Mouse (Mus musculus): Measurements from ENCODE around the gene Trrap. TPM values are rescaled to one million over a fixed set of nuclear protein-coding genes. Genes with fewer than 3 reads are reported as not detected.
"Not testable (repeated sequence)": the region's sequence is repeated elsewhere in the genome, so short reads cannot be mapped to it uniquely, and the experiment has no call there.

Trrap gene
- polyA plus RNA-seq (2016; fragmentation: Nextera tagmentation; extraction: Ambion mirVana): 92.5 and 94.5 TPM in 2 replicates

DNA sequence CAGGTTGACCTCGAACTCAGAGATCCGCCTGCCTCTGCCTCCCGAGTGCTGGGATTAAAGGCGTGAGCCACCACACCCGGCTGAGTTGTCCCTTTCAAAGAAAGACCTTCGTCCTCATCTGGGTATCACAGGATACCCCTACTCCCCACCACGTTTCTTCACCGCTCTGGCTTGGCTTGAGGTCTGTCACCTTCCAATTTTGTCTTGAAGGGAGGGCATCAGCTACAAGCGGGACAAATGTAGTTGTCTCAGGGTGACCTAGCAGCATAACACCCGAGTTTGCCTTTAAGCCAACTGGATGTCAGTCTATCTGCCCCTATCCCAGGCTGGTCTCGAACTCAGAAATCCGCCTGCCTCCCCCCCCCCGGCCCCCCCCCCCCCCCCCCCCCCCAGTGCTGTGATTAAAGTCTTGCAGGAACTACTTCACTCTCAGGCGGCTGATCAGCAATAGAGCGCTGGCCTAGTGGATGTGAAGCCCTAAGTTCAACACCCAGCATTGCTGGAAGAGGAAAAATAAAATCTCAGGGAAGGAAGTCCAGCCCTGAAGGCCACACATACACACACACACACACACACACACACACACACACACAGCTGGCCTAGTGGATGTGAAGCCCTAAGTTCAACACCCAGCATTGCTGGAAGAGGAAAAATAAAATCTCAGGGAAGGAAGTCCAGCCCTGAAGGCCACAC, at the start of gene Trrap:
Gene Trrap, plus strand, starts transcription at position 627 of the 693 bp plus-strand sequence.
- Histone ChIP-seq H3K27ac (peak within 1 kb of the TSS; percentile 95), H3K4me2 (replicated peaks) (peak within 1 kb of the TSS; percentile 84), H3K4me3 (peak within 1 kb of the TSS; percentile 86), H3K9ac (peak within 1 kb of the TSS; percentile 80), H3K36me3 (peaks cover 17% of the 10 kb centered on the region), H3K4me1 (peaks cover 11% of the 10 kb centered on the region)
- not testable (repeated sequence) for H3K9me3 ChIP-seq (replicated peaks); ATAC-seq (ENCODE audit: low FRiP score); H3K27me3 ChIP-seq
- 91% methylated on average over 13 of the region's 15 CpGs for WGBS

- H3K4me1 ChIP-seq: no peaks in the 10 kb centered on the region
- H3K36me3 ChIP-seq: no peaks in the 10 kb centered on the region
- H3K9ac ChIP-seq: no peak overlapping the region
- no peak overlapping the region for H3K4me3 ChIP-seq
- no peak overlapping the region for H3K4me2 ChIP-seq (replicated peaks)
- H3K27me3 ChIP-seq: no peaks in the 10 kb centered on the region
- no peaks in the 10 kb centered on the region for H3K9me3 ChIP-seq (replicated peaks)
- no peak for ATAC-seq (ENCODE audit: low FRiP score)
- H3K27ac ChIP-seq: no peak overlapping the region
- WGBS: 78% methylated on average over 6 of the region's 6 CpGs
Measured at GRCm38 (mm10) chr5:144719781-144720180, 47.8 kb upstream of the Trrap start.

DNA sequence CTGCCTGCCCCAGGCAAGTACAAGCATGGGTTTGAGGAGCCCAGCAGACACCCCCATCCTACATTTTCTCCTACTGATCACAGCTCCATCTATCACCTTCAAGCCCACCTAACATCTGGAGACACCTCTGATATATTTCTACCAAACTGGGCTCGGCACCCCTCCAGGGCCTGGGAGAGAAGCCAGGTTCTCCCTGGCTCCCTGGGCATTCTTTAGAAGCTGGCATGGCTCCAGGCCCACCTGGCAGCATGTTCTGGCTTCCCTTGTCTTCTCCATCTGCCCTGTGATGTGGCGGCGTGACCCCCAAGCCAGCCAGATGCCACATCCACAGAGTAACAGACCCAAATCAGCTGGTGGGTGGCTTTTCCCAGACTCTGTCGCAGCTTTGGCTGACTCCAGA, 47.3 kb upstream of the Trrap start:
- H3K9me3 ChIP-seq (replicated peaks): no peaks in the 10 kb centered on the region
- H3K4me1 ChIP-seq: no peaks in the 10 kb centered on the region
- no peaks in the 10 kb centered on the region for H3K36me3 ChIP-seq
- ATAC-seq (ENCODE audit: low FRiP score): no peak
- H3K4me2 ChIP-seq (replicated peaks): no peak overlapping the region
- WGBS: 79% methylated on average over 4 of the region's 4 CpGs
- H3K9ac ChIP-seq: no peak overlapping the region
- H3K4me3 ChIP-seq: no peak overlapping the region
- H3K27me3 ChIP-seq: no peaks in the 10 kb centered on the region
- H3K27ac ChIP-seq: no peak overlapping the region

- no peak overlapping the region for H3K4me3 ChIP-seq
- peaks cover 16% of the 10 kb centered on the region for H3K27me3 ChIP-seq
- no peaks in the 10 kb centered on the region for H3K9me3 ChIP-seq (replicated peaks)
- no peak overlapping the region for H3K9ac ChIP-seq
- ATAC-seq (ENCODE audit: low FRiP score): no peak
- H3K4me2 ChIP-seq (replicated peaks): no peak overlapping the region
- WGBS: 30% methylated on average over 2 of the region's 2 CpGs
- H3K4me1 ChIP-seq: no peaks in the 10 kb centered on the region
- no peak overlapping the region for H3K27ac ChIP-seq
- H3K36me3 ChIP-seq: no peaks in the 10 kb centered on the region
Measured at GRCm38 (mm10) chr5:144724926-144725325, 42.6 kb upstream of the Trrap start.

DNA sequence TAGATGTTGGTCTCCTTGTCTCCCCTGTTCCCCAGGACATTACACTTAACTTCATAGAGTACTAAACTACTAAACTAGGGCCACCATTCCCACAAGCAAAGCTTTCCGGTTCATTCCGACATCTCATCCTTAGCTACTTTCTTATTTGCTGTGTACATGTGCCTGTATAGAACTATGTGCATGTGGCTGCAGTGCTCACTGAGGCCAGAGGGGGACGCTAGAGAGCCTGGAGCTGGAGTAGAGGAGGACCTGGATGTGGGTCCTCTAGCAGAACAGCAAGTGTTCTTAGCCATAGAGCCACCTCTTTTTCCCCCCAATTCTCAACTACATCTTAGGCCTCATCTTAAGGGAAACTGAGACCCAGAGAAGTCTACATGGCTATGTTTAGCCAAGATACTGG, 42.0 kb upstream of the Trrap start:
- Histone ChIP-seq H3K9me3 (replicated peaks) (no peaks in the 10 kb centered on the region), H3K27me3 (peaks cover 16% of the 10 kb centered on the region), H3K36me3 (no peaks in the 10 kb centered on the region), H3K9ac (no peak overlapping the region), H3K4me1 (no peaks in the 10 kb centered on the region), H3K4me2 (replicated peaks) (no peak overlapping the region), H3K27ac (no peak overlapping the region), H3K4me3 (no peak overlapping the region)
- 82% methylated on average over 3 of the region's 3 CpGs for WGBS
- ATAC-seq (ENCODE audit: low FRiP score): no peak

DNA sequence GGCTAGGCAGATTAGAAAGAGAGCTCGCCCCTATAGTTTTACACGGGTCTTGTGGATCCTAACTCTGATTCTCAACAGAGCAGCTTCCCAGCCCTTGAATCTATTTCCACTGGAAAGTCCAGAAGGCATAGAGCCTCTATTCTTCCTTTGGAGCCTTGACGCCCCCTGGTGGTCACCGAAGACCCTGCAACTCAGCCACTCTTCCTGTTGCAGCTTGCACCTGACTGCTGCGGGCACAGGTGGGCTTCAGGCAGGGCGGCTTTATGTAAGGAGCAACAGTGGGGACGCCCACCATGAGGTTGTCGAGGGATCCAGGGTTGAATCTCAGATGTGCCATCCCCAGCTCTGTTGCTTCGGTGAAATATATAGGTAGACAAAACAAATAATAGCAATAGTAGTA, 40.4 kb upstream of the Trrap start:
- ATAC-seq (ENCODE audit: low FRiP score): no peak
- Histone ChIP-seq H3K27me3 (peaks cover 16% of the 10 kb centered on the region), H3K9me3 (replicated peaks) (no peaks in the 10 kb centered on the region), H3K4me2 (replicated peaks) (no peak overlapping the region), H3K4me3 (no peak overlapping the region), H3K9ac (no peak overlapping the region), H3K36me3 (no peaks in the 10 kb centered on the region), H3K27ac (no peak overlapping the region), H3K4me1 (no peaks in the 10 kb centered on the region)
- WGBS: 9% methylated on average over 9 of the region's 9 CpGs

- 14% methylated on average over 5 of the region's 5 CpGs for WGBS
- H3K36me3 ChIP-seq: no peaks in the 10 kb centered on the region
- H3K4me2 ChIP-seq (replicated peaks): no peak overlapping the region
- H3K27me3 ChIP-seq: peaks cover 16% of the 10 kb centered on the region
- H3K4me1 ChIP-seq: no peaks in the 10 kb centered on the region
- no peaks in the 10 kb centered on the region for H3K9me3 ChIP-seq (replicated peaks)
- ATAC-seq (ENCODE audit: low FRiP score): no peak
- no peak overlapping the region for H3K9ac ChIP-seq
- H3K27ac ChIP-seq: no peak overlapping the region
- H3K4me3 ChIP-seq: no peak overlapping the region
Measured at GRCm38 (mm10) chr5:144728237-144728636, 39.3 kb upstream of the Trrap start.

DNA sequence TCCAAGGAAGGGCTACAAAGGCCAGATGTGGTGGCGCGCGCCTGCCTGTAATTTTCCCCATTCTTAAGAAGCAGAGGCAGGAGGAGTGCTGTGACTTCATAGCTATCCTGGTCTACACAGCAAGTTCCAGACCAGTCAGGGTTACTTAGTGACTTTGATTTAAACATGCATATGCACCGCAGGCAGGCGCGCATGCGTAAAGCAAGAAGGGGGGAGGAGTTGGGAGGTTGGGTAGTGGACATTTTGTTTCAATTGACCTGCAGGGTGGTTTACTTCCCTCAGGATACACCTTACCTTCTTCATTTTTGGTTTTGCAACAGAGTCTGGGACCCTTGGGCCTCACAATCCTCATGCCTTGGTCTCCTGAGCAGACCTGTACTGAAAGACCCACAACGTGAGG, 38.3 kb upstream of the Trrap start:
- H3K36me3 ChIP-seq: no peaks in the 10 kb centered on the region
- ATAC-seq (ENCODE audit: low FRiP score): no peak
- no peak overlapping the region for H3K27ac ChIP-seq
- WGBS: 79% methylated on average over 8 of the region's 8 CpGs
- no peak overlapping the region for H3K4me2 ChIP-seq (replicated peaks)
- peaks cover 16% of the 10 kb centered on the region for H3K27me3 ChIP-seq
- H3K9ac ChIP-seq: no peak overlapping the region
- no peaks in the 10 kb centered on the region for H3K4me1 ChIP-seq
- H3K9me3 ChIP-seq (replicated peaks): no peaks in the 10 kb centered on the region
- H3K4me3 ChIP-seq: no peak overlapping the region

- Histone ChIP-seq H3K27me3 (0 out of 2 replicates have a peak, but pooled peaks cover 3% of the 10 kb centered on the region), H3K9me3 (replicated peaks) (no peaks in the 10 kb centered on the region), H3K36me3 (no peaks in the 10 kb centered on the region), H3K4me1 (no peaks in the 10 kb centered on the region), H3K4me3 (no peak overlapping the region), H3K4me2 (replicated peaks) (no peak overlapping the region), H3K27ac (no peak overlapping the region), H3K9ac (no peak overlapping the region)
- no peak for ATAC-seq (ENCODE audit: low FRiP score)
- WGBS: 37% methylated on average over 4 of the region's 4 CpGs
Measured at GRCm38 (mm10) chr5:144733953-144734352, 33.6 kb upstream of the Trrap start.

- 36% methylated on average over 8 of the region's 8 CpGs for WGBS
- ATAC-seq (ENCODE audit: low FRiP score): peak; percentile 56; the same call in 1 of the 2 replicates
Measured at GRCm38 (mm10) chr5:144734949-144735348, 32.6 kb upstream of the Trrap start.

DNA sequence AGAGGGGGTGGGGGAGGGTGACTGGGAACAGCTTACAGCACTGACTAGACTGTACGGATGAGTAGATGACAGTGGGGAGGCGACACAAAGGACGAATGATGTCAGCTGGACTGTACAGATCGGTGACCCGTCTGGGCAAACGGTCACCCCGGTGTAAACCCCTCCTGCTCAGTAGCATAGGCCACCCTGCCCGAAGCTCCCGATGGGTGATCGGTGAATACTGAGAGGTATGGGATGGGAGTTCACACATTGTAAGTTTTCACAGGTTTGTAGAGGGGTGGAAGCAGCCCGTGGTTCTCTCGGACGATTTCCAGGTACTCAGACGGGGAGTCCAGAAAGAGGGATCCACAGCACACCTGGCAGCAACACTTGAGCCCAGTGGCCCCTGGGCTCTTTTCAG, 30.4 kb upstream of the Trrap start:
- Histone ChIP-seq H3K9me3 (replicated peaks) (no peaks in the 10 kb centered on the region), H3K4me1 (no peaks in the 10 kb centered on the region), H3K4me3 (no peak overlapping the region), H3K27ac (no peak overlapping the region), H3K36me3 (peaks cover 11% of the 10 kb centered on the region; the same call in 1 of the 2 replicates), H3K4me2 (replicated peaks) (no peak overlapping the region), H3K9ac (no peak overlapping the region), H3K27me3 (no peaks in the 10 kb centered on the region)
- ATAC-seq (ENCODE audit: low FRiP score): no peak
- WGBS: 88% methylated on average over 14 of the region's 14 CpGs

More at GRCm38 (mm10) chr5:144734949-144735348, 32.6 kb upstream of the Trrap start:
- H3K27ac ChIP-seq: no peak overlapping the region
- H3K9me3 ChIP-seq (replicated peaks): no peaks in the 10 kb centered on the region
- no peak overlapping the region for H3K4me3 ChIP-seq
- H3K27me3 ChIP-seq: no peaks in the 10 kb centered on the region
- no peaks in the 10 kb centered on the region for H3K4me1 ChIP-seq
- H3K4me2 ChIP-seq (replicated peaks): no peak overlapping the region
- no peak overlapping the region for H3K9ac ChIP-seq
- no peaks in the 10 kb centered on the region for H3K36me3 ChIP-seq

DNA sequence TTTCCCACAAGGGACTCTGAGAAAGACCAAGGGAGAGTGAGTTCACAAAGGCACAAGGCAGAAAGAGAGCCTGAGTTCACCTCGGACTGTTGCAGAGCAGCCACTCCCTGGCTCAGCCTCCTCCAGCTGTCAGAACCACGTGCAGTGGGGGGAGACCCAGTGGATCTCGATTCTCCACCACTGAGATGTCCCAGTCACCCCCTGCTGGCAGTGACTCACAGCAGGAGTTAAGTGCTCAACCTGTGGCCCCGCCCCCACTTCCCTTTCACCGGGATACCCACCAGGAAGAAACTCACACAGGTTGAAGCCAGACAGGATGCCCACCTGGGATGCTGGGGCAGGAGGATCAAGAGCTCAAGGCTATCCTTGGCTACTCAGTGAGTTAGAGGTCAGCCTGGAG, 15.1 kb upstream of the Trrap start:
- Histone ChIP-seq H3K9me3 (replicated peaks) (no peaks in the 10 kb centered on the region), H3K9ac (no peak overlapping the region), H3K36me3 (peaks cover 12% of the 10 kb centered on the region), H3K4me2 (replicated peaks) (no peak overlapping the region), H3K4me3 (no peak overlapping the region), H3K27me3 (no peaks in the 10 kb centered on the region), H3K4me1 (no peaks in the 10 kb centered on the region), H3K27ac (no peak overlapping the region)
- ATAC-seq (ENCODE audit: low FRiP score): no peak
- WGBS: 12% methylated on average over 5 of the region's 5 CpGs

DNA sequence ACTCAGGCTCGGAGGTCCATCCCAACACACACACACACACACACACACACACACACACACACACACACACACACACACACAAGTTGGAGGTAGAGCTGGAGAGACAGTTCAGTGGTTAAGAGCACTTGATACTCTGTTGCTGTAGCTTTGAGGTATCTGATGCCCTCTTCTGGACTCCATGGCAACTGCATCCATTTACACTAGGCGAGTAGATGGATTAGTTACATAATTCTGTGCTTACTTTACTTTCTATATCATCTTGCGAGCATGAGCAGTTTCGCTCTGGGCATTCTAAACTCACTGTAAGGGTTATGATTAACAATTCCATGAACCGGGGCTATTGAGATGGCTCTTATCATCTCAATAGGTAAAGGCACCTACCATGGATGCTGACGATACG, 14.5 kb upstream of the Trrap start:
- 71% methylated on average over 7 of the region's 7 CpGs for WGBS

More for the DNA sequence above, 14.5 kb upstream of the Trrap start:
- Histone ChIP-seq H3K36me3 (peaks cover 12% of the 10 kb centered on the region), H3K27me3 (no peaks in the 10 kb centered on the region), H3K9me3 (replicated peaks) (no peaks in the 10 kb centered on the region), H3K27ac (no peak overlapping the region), H3K9ac (no peak overlapping the region), H3K4me1 (no peaks in the 10 kb centered on the region), H3K4me2 (replicated peaks) (no peak overlapping the region), H3K4me3 (no peak overlapping the region)
- no peak for ATAC-seq (ENCODE audit: low FRiP score)
